Mouse (Mus musculus) layer of hippocampus, postnatal 36 days (tissue): ENCODE data around the gene Gm13723. TPM values are rescaled to one million over a fixed set of nuclear protein-coding genes. Genes with fewer than 3 reads are reported as not detected.

Experiments used
- DNase-seq, 2 experiments: peaks; one replicate each; pipeline ENCODE4 v3.0.0; 2022
- total RNA-seq, 2 experiments: library from RNA; stranded (reverse); gene quantifications; 2 replicates each; pipeline ENCODE4 v1.2.3; 2021

Gene Gm13723
- not detected for total RNA-seq

- DNase-seq: no peak
These were observed at the start of gene Gm13723 for GRCm38 (mm10) chr2:86874702-86875101. Gm13723 (minus strand) TSS chr2:86874802.

- DNase-seq: no peak
These were observed 31.0 kb upstream of the Gm13723 start for GRCm38 (mm10) chr2:86905647-86906046.

GRCm38 (mm10) chr2:86892116-86892515 is 17.5 kb upstream of the Gm13723 start, which contains the start of gene Olfr1097:
Olfr1097 (minus strand) TSS chr2:86892216.
- DNase-seq: no peak

DNA sequence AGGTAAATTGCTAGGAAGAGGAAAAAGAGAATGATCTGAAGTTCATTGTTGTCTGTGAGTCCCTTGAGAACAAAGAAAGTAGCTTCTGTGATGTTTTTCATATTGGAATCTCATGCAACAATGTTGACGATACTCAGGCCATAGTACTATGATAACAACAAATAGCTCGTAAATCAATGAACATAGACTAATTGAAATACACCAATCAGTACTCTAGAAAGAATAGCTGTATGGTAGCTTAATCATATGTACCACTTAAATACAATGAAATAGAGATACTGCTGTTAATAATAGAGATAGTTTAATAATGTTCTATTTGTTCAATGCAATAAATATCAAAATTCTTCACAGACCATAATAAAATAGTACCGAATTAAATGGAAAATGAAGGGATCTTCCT is 23.0 kb downstream of the Gm13723 start, which contains the start of gene Olfr1095:
Olfr1095 (minus strand) TSS at position 101 of the 400 bp plus-strand sequence.
- DNase-seq: no peak

GRCm38 (mm10) chr2:86824363-86824762 is 50.2 kb downstream of the Gm13723 start, which contains the start of gene Olfr1094:
Olfr1094 (plus strand) TSS chr2:86824663.
- no peak for DNase-seq

Other genes with a start within 250 kb of the Gm13723 start
- gene Olfr1084, start 235.1 kb downstream of the Gm13723 start, total RNA-seq: not detected
- not detected for gene Olfr1085, start 212.8 kb downstream of the Gm13723 start, total RNA-seq
- gene Olfr1086, start 194.7 kb downstream of the Gm13723 start, total RNA-seq: not detected
- gene Olfr1087, start 176.4 kb downstream of the Gm13723 start, total RNA-seq: not detected
- gene Olfr1089, start 141.1 kb downstream of the Gm13723 start, total RNA-seq: not detected
- not detected for gene Olfr1090, start 115.8 kb downstream of the Gm13723 start, total RNA-seq
- gene Olfr1093, start 92.3 kb downstream of the Gm13723 start, total RNA-seq: not detected
- not detected for gene Olfr141, start 64.8 kb downstream of the Gm13723 start, total RNA-seq
- gene Olfr1094, start 50.1 kb downstream of the Gm13723 start, total RNA-seq: not detected
- gene Olfr1095, start 23.1 kb downstream of the Gm13723 start, total RNA-seq: not detected
- gene Olfr1097, start 17.4 kb upstream of the Gm13723 start, total RNA-seq: not detected
- gene Olfr1098, start 49.7 kb upstream of the Gm13723 start, total RNA-seq: not detected
- not detected for gene Olfr1099, start 85.9 kb upstream of the Gm13723 start, total RNA-seq
- gene Olfr1100, start 105.2 kb upstream of the Gm13723 start, total RNA-seq: not detected
- not detected for gene Olfr1101, start 116.4 kb upstream of the Gm13723 start, total RNA-seq
- not detected for gene Olfr1102, start 123.6 kb upstream of the Gm13723 start, total RNA-seq
- gene Olfr1104, start 152.3 kb upstream of the Gm13723 start, total RNA-seq: not detected
- gene Olfr1105, start 161.7 kb upstream of the Gm13723 start, total RNA-seq: not detected
- gene Olfr1106, start 177.5 kb upstream of the Gm13723 start, total RNA-seq: not detected
- not detected for gene Olfr1107, start 201.0 kb upstream of the Gm13723 start, total RNA-seq
- gene Olfr1109, start 221.2 kb upstream of the Gm13723 start, total RNA-seq: not detected
- not detected for gene Olfr259, start 239.8 kb upstream of the Gm13723 start, total RNA-seq